Comparison of ENCODE assay signal across 17 mouse cellular contexts in genomic region chr2:27838112-27838511, GRCm38 (mm10). TPM values are rescaled to one million over a fixed set of nuclear protein-coding genes. Genes with fewer than 3 reads are reported as not detected.
A peak's percentile ranks its signal among the peaks of the same experiment; 100 is the strongest.
DNase-seq lines count a peak whose midpoint lies in the region; ATAC-seq and TF ChIP-seq lines count a peak whose summit lies in the region.
"Had no signal": no experiment of that assay in that cellular context is flagged by ENCODE, and none has a peak within 500 bp of the region (broad histone marks: within the 10 kb centered on the region; RNA-seq: fewer than 3 reads in every experiment).

No protein-coding gene starts in this region.

- ATAC-seq in forebrain, postnatal 0 days: peak; percentile 25; the same call in 1 of the 2 replicates
- peak; percentile 56; the same call in 1 of the 2 replicates for ATAC-seq in midbrain, embryonic 12.5 days (ENCODE audit: low FRiP score, low read depth)
- no peak for ATAC-seq in hindbrain, postnatal 0 days
- ATAC-seq: hindbrain, embryonic 16.5 days; lung, postnatal 0 days had no signal

- H3K36me3 ChIP-seq in forebrain, postnatal 0 days (ENCODE audit: insufficient read depth): no peaks in the 10 kb centered on the region
- H3K36me3 ChIP-seq in midbrain, embryonic 12.5 days: no peaks in the 10 kb centered on the region
- no peaks in the 10 kb centered on the region for H3K36me3 ChIP-seq in hindbrain, postnatal 0 days (ENCODE audit: insufficient read depth, low read length)
- H3K36me3 ChIP-seq: heart, embryonic 12.5 days; liver, embryonic 15.5 days had no signal

- no peaks in the 10 kb centered on the region for H3K9me3 ChIP-seq in forebrain, postnatal 0 days (ENCODE audit: low read length)
- no peaks in the 10 kb centered on the region for H3K9me3 ChIP-seq in midbrain, embryonic 12.5 days
- H3K9me3 ChIP-seq in hindbrain, postnatal 0 days (ENCODE audit: low read length): no peaks in the 10 kb centered on the region
- H3K9me3 ChIP-seq: heart, embryonic 12.5 days; liver, embryonic 15.5 days had no signal

- H3K9ac ChIP-seq in forebrain, postnatal 0 days: no peak overlapping the region
- H3K9ac ChIP-seq in midbrain, embryonic 12.5 days (replicated peaks): no peak overlapping the region
- H3K9ac ChIP-seq in hindbrain, postnatal 0 days (replicated peaks; ENCODE audit: low read length): no peak overlapping the region
- H3K9ac ChIP-seq: heart, embryonic 12.5 days; liver, embryonic 15.5 days had no signal

- no peak overlapping the region for H3K4me3 ChIP-seq in forebrain, postnatal 0 days (ENCODE audit: low read depth, low read length)
- no peak overlapping the region for H3K4me3 ChIP-seq in midbrain, embryonic 12.5 days
- no peak overlapping the region for H3K4me3 ChIP-seq in left cerebral cortex, adult 2 months
- no peak overlapping the region for H3K4me3 ChIP-seq in hindbrain, postnatal 0 days (ENCODE audit: low read length)
- H3K4me3 ChIP-seq: heart, embryonic 12.5 days; liver, embryonic 15.5 days had no signal

- peak; percentile 34 for DNase-seq in embryo, embryonic 11 days
- no peak for DNase-seq in embryo, embryonic 9.5 days (ENCODE audit: extremely low spot score)
- DNase-seq in R1 (ENCODE audit: low read depth, low spot score): peak; percentile 11
- DNase-seq in forebrain, postnatal 0 days: peak; percentile 33
- DNase-seq in left cerebral cortex, adult 2 months (ENCODE audit: extremely low spot score in 1 of 2, low spot score in 2 of 2): no peak
- DNase-seq in gastrocnemius, postnatal 14 days: no peak
- no peak for DNase-seq in hindbrain, postnatal 0 days (ENCODE audit: low spot score)
- DNase-seq: adrenal gland, adult 8-10 months; cerebellum, adult 8-10 months; kidney, postnatal 4 days; thymus, postnatal 4 days had no signal

- H3K4me2 ChIP-seq in forebrain, postnatal 0 days (ENCODE audit: low read depth): no peak overlapping the region
- H3K4me2 ChIP-seq in midbrain, embryonic 12.5 days (replicated peaks): no peak overlapping the region
- no peak overlapping the region for H3K4me2 ChIP-seq in hindbrain, postnatal 0 days (ENCODE audit: low read depth, low read length)
- H3K4me2 ChIP-seq: heart, embryonic 12.5 days; liver, embryonic 15.5 days had no signal

- H3K4me1 ChIP-seq in forebrain, postnatal 0 days (ENCODE audit: insufficient read depth): peaks cover 4% of the 10 kb centered on the region; the same call in 1 of the 2 replicates
- peaks cover 40% of the 10 kb centered on the region for H3K4me1 ChIP-seq in midbrain, embryonic 12.5 days
- H3K4me1 ChIP-seq in hindbrain, postnatal 0 days (ENCODE audit: insufficient read depth, low read length): no peaks in the 10 kb centered on the region
- H3K4me1 ChIP-seq: liver, embryonic 15.5 days had no signal

- no peaks in the 10 kb centered on the region for H3K27me3 ChIP-seq in forebrain, postnatal 0 days (ENCODE audit: insufficient read depth, low read length)
- H3K27me3 ChIP-seq in midbrain, embryonic 12.5 days: no peaks in the 10 kb centered on the region
- H3K27me3 ChIP-seq in hindbrain, postnatal 0 days (ENCODE audit: insufficient read depth, low read length): no peaks in the 10 kb centered on the region
- H3K27me3 ChIP-seq: heart, embryonic 12.5 days; liver, embryonic 15.5 days had no signal

- no peak for TF ChIP-seq CTCF in forebrain, postnatal 0 days (IDR thresholded peaks at IDR 0.05; ENCODE audit: low read depth)
- TF ChIP-seq CTCF in left cerebral cortex, adult 2 months (IDR thresholded peaks at IDR 0.05): no peak
- TF ChIP-seq CTCF in hindbrain, postnatal 0 days (IDR thresholded peaks at IDR 0.05; ENCODE audit: low read depth): no peak

- intact Hi-C loops in left cerebral cortex, adult 2 months (cut with DNase I): no loop called here
- intact Hi-C loops in gastrocnemius, postnatal 14 days (cut with DNase I; ENCODE audit: low total_unique reads): no loop called here

- 8% methylated on average over 9 of the region's 9 CpGs for WGBS in forebrain, postnatal 0 days
- WGBS in midbrain, embryonic 12.5 days: 16% methylated on average over 9 of the region's 9 CpGs
- WGBS in hindbrain, postnatal 0 days: 42% methylated on average over 9 of the region's 9 CpGs

- H3K27ac ChIP-seq in forebrain, postnatal 0 days (ENCODE audit: low read depth, low read length): no peak overlapping the region
- H3K27ac ChIP-seq in midbrain, embryonic 12.5 days (replicated peaks): peak overlapping the region; percentile 16
- no peak overlapping the region for H3K27ac ChIP-seq in left cerebral cortex, adult 2 months
- no peak overlapping the region for H3K27ac ChIP-seq in hindbrain, postnatal 0 days
- H3K27ac ChIP-seq: liver, embryonic 15.5 days had no signal

RNA-seq across cellular contexts. Expression of gene Col5a1, which starts 48.1 kb away (rescaled TPM):
- total RNA-seq in forebrain, postnatal 0 days (2014; rRNA removed): 9.0 and 23.6 TPM in 2 replicates
- 3.4 and 4.8 TPM in 2 replicates for polyA plus RNA-seq in forebrain, postnatal 0 days (2015; fragmentation: Nextera tagmentation; extraction: Ambion mirVana)
- polyA plus RNA-seq in midbrain, embryonic 12.5 days (2016; fragmentation: Nextera tagmentation; extraction: Ambion mirVana): 25.3 and 35.8 TPM in 2 replicates
- total RNA-seq in left cerebral cortex, adult 2 months (2021): 10 to 100 TPM in 1 of 2 experiments, 1 to 10 TPM in 1; 6.9 to 10.1 TPM
- 100 to 1,000 TPM; 124 to 170 TPM for total RNA-seq in gastrocnemius, postnatal 14 days (2021)
- total RNA-seq in hindbrain, postnatal 0 days (2014; rRNA removed): 23.6 and 25.9 TPM in 2 replicates
- polyA plus RNA-seq in hindbrain, postnatal 0 days (2015; fragmentation: Nextera tagmentation; extraction: Ambion mirVana): 7.1 and 8.0 TPM in 2 replicates
- total RNA-seq: granulocyte monocyte progenitor cell, adult 5-6 weeks had no signal

Comparison
In these comparisons a context has a peak if more than half of its experiments do, and no peak if none do; other contexts are left out.
1. DNase-seq: peak in embryo, embryonic 11 days (single experiment), R1 (single experiment) and forebrain, postnatal 0 days (single experiment); none in embryo, embryonic 9.5 days (single experiment), left cerebral cortex, adult 2 months (0 of 2), gastrocnemius, postnatal 14 days (single experiment) and hindbrain, postnatal 0 days (single experiment).